Comparison of ENCODE assay signal across 8 mouse cellular contexts in the genomic region with DNA sequence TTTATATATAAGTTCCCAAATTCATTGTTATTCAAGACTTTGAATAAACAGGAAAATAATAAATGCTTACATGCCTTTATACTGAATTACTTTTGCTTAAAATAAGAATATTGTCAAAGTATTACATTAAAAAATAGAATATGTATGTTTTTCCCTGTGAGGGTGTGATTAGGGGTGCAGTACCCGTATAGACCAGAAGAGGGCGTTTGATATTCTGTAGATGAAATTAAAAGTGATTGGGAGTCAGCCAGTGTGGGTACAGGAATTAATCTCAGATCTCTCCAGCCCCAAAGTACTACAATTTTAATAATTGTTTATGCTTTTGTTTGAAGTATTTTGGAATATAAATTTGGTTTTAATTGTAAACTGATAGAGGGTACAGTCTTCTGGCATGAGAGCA.
DNase-seq lines count a peak whose midpoint lies in the region; ATAC-seq lines count a peak whose summit lies in the region.

No protein-coding gene starts in this region.

- 1% methylated on average over 2 of the region's 2 CpGs for WGBS in midbrain, embryonic 12.5 days
- WGBS in midbrain, embryonic 15.5 days, result 1% methylated on average over 2 of the region's 2 CpGs

- H3K4me3 ChIP-seq in midbrain, embryonic 12.5 days, result no peak overlapping the region
- no peak overlapping the region for H3K4me3 ChIP-seq in midbrain, embryonic 15.5 days

- peak; percentile 5 to 46 for DNase-seq in heart, postnatal 10 days
- DNase-seq in heart, adult 11 months, result no peak
- peak; percentile 30 for DNase-seq in NIH3T3 (ENCODE audit: low read depth)
- DNase-seq in forelimb bud, embryonic 11.5 days (ENCODE audit: low read depth, low spot score), result peak; percentile 7
- no peak for DNase-seq in spleen, postnatal 4 days (ENCODE audit: low spot score in 2 of 2)
- DNase-seq in frontal cortex, postnatal 36 days (ENCODE audit: low spot score in 2 of 2), result no peak

- H3K9ac ChIP-seq in midbrain, embryonic 12.5 days (replicated peaks), result no peak overlapping the region
- H3K9ac ChIP-seq in midbrain, embryonic 15.5 days, result no peak overlapping the region

- H3K4me1 ChIP-seq in midbrain, embryonic 12.5 days, result no peaks in the 10 kb centered on the region
- no peaks in the 10 kb centered on the region for H3K4me1 ChIP-seq in midbrain, embryonic 15.5 days

- H3K27me3 ChIP-seq in midbrain, embryonic 12.5 days, result no peaks in the 10 kb centered on the region
- H3K27me3 ChIP-seq in midbrain, embryonic 15.5 days (replicated peaks), result no peaks in the 10 kb centered on the region

- no peaks in the 10 kb centered on the region for H3K9me3 ChIP-seq in midbrain, embryonic 12.5 days
- H3K9me3 ChIP-seq in midbrain, embryonic 15.5 days, result no peaks in the 10 kb centered on the region

- no peak overlapping the region for H3K4me2 ChIP-seq in midbrain, embryonic 12.5 days (replicated peaks)
- H3K4me2 ChIP-seq in midbrain, embryonic 15.5 days, result no peak overlapping the region

- H3K27ac ChIP-seq in midbrain, embryonic 12.5 days (replicated peaks), result no peak overlapping the region
- H3K27ac ChIP-seq in midbrain, embryonic 15.5 days, result no peak overlapping the region

- H3K36me3 ChIP-seq in midbrain, embryonic 12.5 days, result no peaks in the 10 kb centered on the region
- no peaks in the 10 kb centered on the region for H3K36me3 ChIP-seq in midbrain, embryonic 15.5 days (replicated peaks)

- intact Hi-C loops in heart, postnatal 10 days (cut with DNase I), result loop anchor here (10.0 kb wide), 1 partner anchor 1713 kb away; no protein-coding TSS in a partner anchor

- ATAC-seq in midbrain, embryonic 12.5 days (ENCODE audit: low FRiP score, low read depth), result peak; percentile 62; the same call in 1 of the 2 replicates
- ATAC-seq in midbrain, embryonic 15.5 days (replicated peaks), result no peak

Comparison
In these comparisons a context has a peak if more than half of its experiments do, and no peak if none do; other contexts are left out.
1. DNase-seq: peak in heart, postnatal 10 days (2 of 2), NIH3T3 (single experiment) and forelimb bud, embryonic 11.5 days (single experiment); none in heart, adult 11 months (single experiment), spleen, postnatal 4 days (0 of 2) and frontal cortex, postnatal 36 days (0 of 2).